Mouse (Mus musculus) kidney, embryonic 16.5 days (tissue): ENCODE results near the gene Fam189a1. TPM values are rescaled to one million over a fixed set of nuclear protein-coding genes. Genes with fewer than 3 reads are reported as not detected.

Experiments used
- ATAC-seq: fragments of 200-750 bp; cut with Nextera tagmentation; 2 replicates; pipeline ENCODE4 v1.8.0; 2017; ENCODE audit warnings: moderate TSS enrichment; ENCODE audit not compliant: low FRiP score, low TSS enrichment
- H3K27ac ChIP-seq: fragments of 300-500 bp; sonication (generic); 2 replicates; pipeline ENCODE4 v1.5.1; 2014; ENCODE audit warnings: low read length
- H3K27me3 ChIP-seq: fragments of 300-500 bp; sonication (generic); 2 replicates; pipeline ENCODE4 v1.6.1; 2014; ENCODE audit warnings: low read length, control low read depth, mixed read lengths; ENCODE audit not compliant: insufficient read depth
- H3K36me3 ChIP-seq: fragments of 300-500 bp; sonication (generic); 2 replicates; pipeline ENCODE4 v1.6.1; 2014; ENCODE audit warnings: low read length, control low read depth, mixed read lengths; ENCODE audit not compliant: insufficient read depth
- H3K4me1 ChIP-seq: fragments of 300-500 bp; sonication (generic); 2 replicates; pipeline ENCODE4 v1.6.1; 2014; ENCODE audit warnings: low read length, control low read depth, mixed read lengths; ENCODE audit not compliant: insufficient read depth
- H3K4me2 ChIP-seq: fragments of 300-500 bp; sonication (generic); replicated peaks from 2 replicates; pipeline ENCODE4 v1.6.1; 2014; ENCODE audit warnings: low read depth, low read length
- H3K4me3 ChIP-seq: fragments of 300-500 bp; sonication (generic); 2 replicates; pipeline ENCODE4 v1.5.1; 2014; ENCODE audit warnings: mild to moderate bottlenecking, low read length
- H3K9ac ChIP-seq: fragments of 300-500 bp; sonication (generic); replicated peaks from 2 replicates; pipeline ENCODE4 v1.6.1; 2014; ENCODE audit warnings: low read length
- H3K9me3 ChIP-seq: fragments of 300-500 bp; sonication (generic); 2 replicates; pipeline ENCODE4 v1.6.1; 2016; ENCODE audit warnings: low read length, control low read depth
- WGBS: fragments of 180-500 bp; shearing (Covaris S2); extraction: QIAGEN DNeasy Blood & Tissue Kit; methylation state at CpG from one replicate; pipeline ENCODE4 v1.1.7; 2014; 5-methylcytosine and 5-hydroxymethylcytosine counted together
- polyA plus RNA-seq: library from polyadenylated mRNA; unstranded; fragments of >200 nt; fragmentation: Nextera tagmentation; extraction: Ambion mirVana; gene quantifications from 2 replicates; pipeline ENCODE4 v1.2.1, GENCODE M21; 2015

Gene Fam189a1
- polyA plus RNA-seq, 1 experiment from 2014 or later = 0.20 TPM

- ATAC-seq = no peak
- Histone ChIP-seq H3K4me3 (no peak overlapping the region), H3K36me3 (no peaks in the 10 kb centered on the region), H3K4me1 (no peaks in the 10 kb centered on the region), H3K27me3 (no peaks in the 10 kb centered on the region), H3K9ac (no peak overlapping the region), H3K4me2 (no peak overlapping the region), H3K9me3 (no peaks in the 10 kb centered on the region), H3K27ac (no peak overlapping the region)
- 78% methylated on average over 6 of the region's 6 CpGs for WGBS
Observed at GRCm38 (mm10) chr7:64882243-64882642, 274.1 kb downstream of the Fam189a1 start.

- H3K4me1 ChIP-seq = no peaks in the 10 kb centered on the region
- no peaks in the 10 kb centered on the region for H3K27me3 ChIP-seq
- WGBS = 70% methylated on average over 7 of the region's 7 CpGs
- no peak overlapping the region for H3K4me2 ChIP-seq
- no peak overlapping the region for H3K4me3 ChIP-seq
- no peaks in the 10 kb centered on the region for H3K9me3 ChIP-seq
- no peak overlapping the region for H3K9ac ChIP-seq
- H3K36me3 ChIP-seq = no peaks in the 10 kb centered on the region
- ATAC-seq = no peak
- no peak overlapping the region for H3K27ac ChIP-seq
Observed at GRCm38 (mm10) chr7:64881387-64881786, 275.0 kb downstream of the Fam189a1 start.

GRCm38 (mm10) chr7:64880415-64880814 lies 276.0 kb downstream of the Fam189a1 start:
- Histone ChIP-seq H3K9ac (no peak overlapping the region), H3K4me2 (no peak overlapping the region), H3K36me3 (no peaks in the 10 kb centered on the region), H3K4me3 (no peak overlapping the region), H3K9me3 (no peaks in the 10 kb centered on the region), H3K27ac (no peak overlapping the region), H3K27me3 (no peaks in the 10 kb centered on the region), H3K4me1 (no peaks in the 10 kb centered on the region)
- WGBS = 76% methylated on average over 5 of the region's 5 CpGs
- ATAC-seq = no peak

GRCm38 (mm10) chr7:64874941-64875340 lies 281.4 kb downstream of the Fam189a1 start:
- no peak overlapping the region for H3K4me3 ChIP-seq
- ATAC-seq = no peak
- no peak overlapping the region for H3K27ac ChIP-seq
- H3K9me3 ChIP-seq = no peaks in the 10 kb centered on the region
- peaks cover 8% of the 10 kb centered on the region for H3K4me1 ChIP-seq
- 89% methylated on average over 4 of the region's 4 CpGs for WGBS
- no peaks in the 10 kb centered on the region for H3K27me3 ChIP-seq
- H3K4me2 ChIP-seq = no peak overlapping the region
- H3K36me3 ChIP-seq = no peaks in the 10 kb centered on the region
- no peak overlapping the region for H3K9ac ChIP-seq

GRCm38 (mm10) chr7:64873266-64873665 lies 283.1 kb downstream of the Fam189a1 start:
- 40% methylated on average over 11 of the region's 11 CpGs for WGBS

GRCm38 (mm10) chr7:64872743-64873241 lies 283.6 kb downstream of the Fam189a1 start, which contains the start of gene Nsmce3:
TSS of gene Nsmce3 (minus strand) at chr7:64872997.
- Histone ChIP-seq H3K27me3 (no peaks in the 10 kb centered on the region), H3K36me3 (no peaks in the 10 kb centered on the region), H3K9me3 (no peaks in the 10 kb centered on the region), H3K27ac (peak within 1 kb of the TSS; percentile 97), H3K4me3 (peak within 1 kb of the TSS; percentile 94), H3K4me2 (peak within 1 kb of the TSS; percentile 68), H3K9ac (peak within 1 kb of the TSS; percentile 98), H3K4me1 (peaks cover 8% of the 10 kb centered on the region)
- ATAC-seq = peak; percentile 97
- WGBS = under 1% methylated on average over 57 of the region's 57 CpGs

More at GRCm38 (mm10) chr7:64873266-64873665, 283.1 kb downstream of the Fam189a1 start:
- ATAC-seq = 0 out of 2 replicates have a peak, but pooled peaks have one; percentile 5
- Histone ChIP-seq H3K27ac (peak overlapping the region; percentile 97), H3K27me3 (no peaks in the 10 kb centered on the region), H3K9me3 (no peaks in the 10 kb centered on the region), H3K9ac (peak overlapping the region; percentile 98), H3K36me3 (no peaks in the 10 kb centered on the region), H3K4me2 (peak overlapping the region; percentile 56), H3K4me3 (peak overlapping the region; percentile 94), H3K4me1 (peaks cover 8% of the 10 kb centered on the region)

- peak overlapping the region; percentile 94 for H3K4me3 ChIP-seq
- H3K4me1 ChIP-seq = peaks cover 8% of the 10 kb centered on the region
- ATAC-seq = peak; percentile 66
- under 1% methylated on average over 33 of the region's 33 CpGs for WGBS
- no peaks in the 10 kb centered on the region for H3K36me3 ChIP-seq
- peak overlapping the region; percentile 68 for H3K4me2 ChIP-seq
- H3K27me3 ChIP-seq = no peaks in the 10 kb centered on the region
- H3K27ac ChIP-seq = peak overlapping the region; percentile 97
- H3K9ac ChIP-seq = peak overlapping the region; percentile 98
- no peaks in the 10 kb centered on the region for H3K9me3 ChIP-seq
Observed at GRCm38 (mm10) chr7:64871987-64872742, 284.2 kb downstream of the Fam189a1 start.

GRCm38 (mm10) chr7:64869549-64870065 lies 286.8 kb downstream of the Fam189a1 start:
- ATAC-seq = no peak
- H3K4me2 ChIP-seq = no peak overlapping the region
- H3K36me3 ChIP-seq = no peaks in the 10 kb centered on the region
- 67% methylated on average over 6 of the region's 6 CpGs for WGBS
- no peaks in the 10 kb centered on the region for H3K9me3 ChIP-seq
- H3K9ac ChIP-seq = no peak overlapping the region
- H3K27ac ChIP-seq = no peak overlapping the region
- no peaks in the 10 kb centered on the region for H3K27me3 ChIP-seq
- H3K4me3 ChIP-seq = no peak overlapping the region
- H3K4me1 ChIP-seq = peaks cover 8% of the 10 kb centered on the region

- Histone ChIP-seq H3K9me3 (no peaks in the 10 kb centered on the region), H3K4me2 (no peak overlapping the region), H3K27me3 (no peaks in the 10 kb centered on the region), H3K4me1 (no peaks in the 10 kb centered on the region), H3K36me3 (no peaks in the 10 kb centered on the region), H3K9ac (no peak overlapping the region), H3K27ac (no peak overlapping the region), H3K4me3 (no peak overlapping the region)
- WGBS = 84% methylated on average over 3 of the region's 3 CpGs
- no peak for ATAC-seq
Observed at GRCm38 (mm10) chr7:64863538-64863937, 292.8 kb downstream of the Fam189a1 start.

GRCm38 (mm10) chr7:64862978-64863377 lies 293.4 kb downstream of the Fam189a1 start:
- no peak for ATAC-seq
- whole genome bisulfite sequencing = 75% methylated on average over 3 of the region's 3 CpGs
- Histone ChIP-seq H3K27me3 (no peaks in the 10 kb centered on the region), H3K4me3 (no peak overlapping the region), H3K4me1 (no peaks in the 10 kb centered on the region), H3K9me3 (no peaks in the 10 kb centered on the region), H3K27ac (no peak overlapping the region), H3K4me2 (no peak overlapping the region), H3K36me3 (no peaks in the 10 kb centered on the region), H3K9ac (no peak overlapping the region)
